Mouse (Mus musculus) skeletal muscle tissue, postnatal 0 days (tissue): Measurements from ENCODE around the gene Gpr6. TPM values are rescaled to one million over a fixed set of nuclear protein-coding genes. Genes with fewer than 3 reads are reported as not detected.

Experiments
- polyA plus RNA-seq: library from polyadenylated mRNA; unstranded; fragments of >200 nt; fragmentation: Nextera tagmentation; extraction: Ambion mirVana; gene quantifications from 2 replicates; pipeline ENCODE4 v1.2.1, GENCODE M21; 2015

Gpr6 gene
- not detected in 2 replicates for polyA plus RNA-seq

DNA sequence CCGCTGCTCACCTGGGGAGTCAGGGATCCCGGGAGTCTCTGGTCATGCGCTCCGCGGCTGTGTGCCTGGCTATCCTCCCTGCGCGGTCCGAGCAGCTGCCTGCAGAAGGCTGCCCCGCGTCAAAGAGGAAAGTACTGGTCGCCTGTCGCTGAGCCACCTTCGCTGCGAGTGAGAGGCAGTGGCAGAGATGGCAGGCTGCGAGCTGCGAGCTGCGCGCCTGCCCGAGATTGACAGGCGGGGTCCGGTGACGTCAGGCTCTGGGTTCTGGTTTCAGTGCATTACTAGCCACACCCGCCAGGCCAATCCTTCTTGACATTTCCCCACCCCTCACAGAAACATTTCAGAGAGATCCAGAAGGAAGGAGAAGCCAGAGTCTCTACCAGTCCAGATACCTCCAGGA is at the start of gene Gpr6:
Gene Gpr6 (minus strand): TSS at position 170 of the 400 bp plus-strand sequence.

Other genes with a start within 250 kb of the Gpr6 start
- 14.9 and 15.3 TPM in 2 replicates for gene Cdc40, start 189.0 kb downstream of the Gpr6 start, polyA plus RNA-seq
- gene Wasf1, start 188.8 kb downstream of the Gpr6 start, polyA plus RNA-seq, result 2.3 and 2.9 TPM in 2 replicates
- 8.2 and 8.7 TPM in 2 replicates for gene Fig4, start 231.0 kb upstream of the Gpr6 start, polyA plus RNA-seq
- gene Ak9, start 231.7 kb upstream of the Gpr6 start, polyA plus RNA-seq, result not detected in 2 replicates